Mouse (Mus musculus) testis, adult 2 months (tissue): ENCODE measurements around the gene Apopt1. TPM values are rescaled to one million over a fixed set of nuclear protein-coding genes. Genes with fewer than 3 reads are reported as not detected.

Experiments used
- H3K27ac ChIP-seq: fragments of 200-500 bp; 2 replicates; pipeline ENCODE4 v1.5.1; 2012; ENCODE audit warnings: low read depth, low read length; ENCODE audit not compliant: control insufficient read depth, insufficient read depth
- H3K27me3 ChIP-seq: fragments of 200-500 bp; 2 replicates; pipeline ENCODE4 v1.6.1; 2012; ENCODE audit warnings: mild to moderate bottlenecking, low read length, moderate library complexity; ENCODE audit not compliant: control insufficient read depth, insufficient read depth
- H3K36me3 ChIP-seq: fragments of 200-500 bp; 2 replicates; pipeline ENCODE4 v1.6.1; 2012; ENCODE audit warnings: mild to moderate bottlenecking, low read length; ENCODE audit not compliant: control insufficient read depth, insufficient read depth
- H3K4me1 ChIP-seq: fragments of 200-500 bp; 2 replicates; pipeline ENCODE4 v1.6.1; 2012; ENCODE audit warnings: low read length; ENCODE audit not compliant: control insufficient read depth, insufficient read depth
- H3K4me3 ChIP-seq: fragments of 200-500 bp; 2 replicates; pipeline ENCODE4 v1.5.1; 2012; ENCODE audit warnings: low read depth, mild to moderate bottlenecking, low read length, moderate library complexity, mixed read lengths; ENCODE audit not compliant: control insufficient read depth
- CTCF ChIP-seq: fragments of 200-500 bp; IDR thresholded peaks from 2 replicates; pipeline ENCODE4 v1.5.1; 2012; ENCODE audit warnings: low read depth, mild to moderate bottlenecking, inconsistent platforms, low read length, moderate library complexity; ENCODE audit not compliant: control insufficient read depth, insufficient read depth, insufficient replicate concordance
- POLR2A ChIP-seq: fragments of 200-500 bp; IDR thresholded peaks from 2 replicates; pipeline ENCODE4 v1.6.1; 2012; ENCODE audit warnings: low read depth, mild to moderate bottlenecking, inconsistent platforms, low read length, moderate library complexity; ENCODE audit not compliant: control insufficient read depth
- polyA plus RNA-seq: library from polyadenylated mRNA; depleted of rRNA; stranded (reverse); fragments of >200 nt; gene quantifications from 2 replicates; pipeline ENCODE4 v1.2.3, GENCODE M21; 2012

The Apopt1 gene
- polyA plus RNA-seq, 1 experiment, result 39.9 TPM

- Histone ChIP-seq H3K4me1 (no peaks in the 10 kb centered on the region), H3K27me3 (no peaks in the 10 kb centered on the region), H3K27ac (no peak overlapping the region), H3K4me3 (no peak overlapping the region), H3K36me3 (no peaks in the 10 kb centered on the region)
- TF ChIP-seq CTCF (peak; percentile 8; the same call in 1 of the 2 replicates), POLR2A (no peak)
These were observed 66.5 kb downstream of the Apopt1 start for GRCm38 (mm10) chr12:111779544-111779943.

GRCm38 (mm10) chr12:111785174-111785573, 72.1 kb downstream of the Apopt1 start:
- Histone ChIP-seq H3K4me3 (no peak overlapping the region), H3K36me3 (no peaks in the 10 kb centered on the region), H3K4me1 (no peaks in the 10 kb centered on the region), H3K27ac (no peak overlapping the region), H3K27me3 (no peaks in the 10 kb centered on the region)
- TF ChIP-seq CTCF, result no peak
- TF ChIP-seq POLR2A, result no peak

GRCm38 (mm10) chr12:111787015-111787414, 74.0 kb downstream of the Apopt1 start:
- H3K4me1 ChIP-seq, result no peaks in the 10 kb centered on the region
- no peak overlapping the region for H3K27ac ChIP-seq
- no peak overlapping the region for H3K4me3 ChIP-seq
- H3K36me3 ChIP-seq, result no peaks in the 10 kb centered on the region
- no peak for TF ChIP-seq POLR2A
- TF ChIP-seq CTCF, result no peak
- no peaks in the 10 kb centered on the region for H3K27me3 ChIP-seq

DNA sequence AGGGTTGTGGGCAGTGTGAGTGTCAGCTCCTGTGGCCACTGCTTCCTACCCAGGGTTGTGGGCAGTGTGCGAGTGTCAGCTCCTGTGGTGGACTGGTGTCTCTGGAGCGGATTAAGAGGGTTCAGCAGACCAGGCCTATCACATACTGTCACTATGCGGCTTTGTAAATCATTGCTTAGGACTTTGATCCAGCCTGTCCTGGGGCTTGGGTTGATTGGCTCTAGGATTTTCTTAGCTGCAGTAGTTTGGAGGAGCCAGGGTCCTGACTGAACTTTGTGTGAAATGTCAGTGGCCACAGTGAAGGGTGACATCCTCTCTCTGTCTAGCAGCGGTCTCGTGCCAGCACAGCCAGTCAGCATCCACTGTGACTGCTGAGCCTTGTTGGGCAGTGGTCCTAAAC, 77.0 kb downstream of the Apopt1 start:
- Histone ChIP-seq H3K27me3 (no peaks in the 10 kb centered on the region), H3K27ac (no peak overlapping the region), H3K4me3 (no peak overlapping the region), H3K36me3 (no peaks in the 10 kb centered on the region), H3K4me1 (no peaks in the 10 kb centered on the region)
- TF ChIP-seq CTCF (no peak), POLR2A (no peak)

- Histone ChIP-seq H3K4me1 (no peaks in the 10 kb centered on the region), H3K27me3 (no peaks in the 10 kb centered on the region), H3K4me3 (no peak overlapping the region), H3K27ac (no peak overlapping the region), H3K36me3 (no peaks in the 10 kb centered on the region)
- no peak for TF ChIP-seq CTCF
- TF ChIP-seq POLR2A, result no peak
These were observed 77.6 kb downstream of the Apopt1 start for GRCm38 (mm10) chr12:111790631-111791030.

DNA sequence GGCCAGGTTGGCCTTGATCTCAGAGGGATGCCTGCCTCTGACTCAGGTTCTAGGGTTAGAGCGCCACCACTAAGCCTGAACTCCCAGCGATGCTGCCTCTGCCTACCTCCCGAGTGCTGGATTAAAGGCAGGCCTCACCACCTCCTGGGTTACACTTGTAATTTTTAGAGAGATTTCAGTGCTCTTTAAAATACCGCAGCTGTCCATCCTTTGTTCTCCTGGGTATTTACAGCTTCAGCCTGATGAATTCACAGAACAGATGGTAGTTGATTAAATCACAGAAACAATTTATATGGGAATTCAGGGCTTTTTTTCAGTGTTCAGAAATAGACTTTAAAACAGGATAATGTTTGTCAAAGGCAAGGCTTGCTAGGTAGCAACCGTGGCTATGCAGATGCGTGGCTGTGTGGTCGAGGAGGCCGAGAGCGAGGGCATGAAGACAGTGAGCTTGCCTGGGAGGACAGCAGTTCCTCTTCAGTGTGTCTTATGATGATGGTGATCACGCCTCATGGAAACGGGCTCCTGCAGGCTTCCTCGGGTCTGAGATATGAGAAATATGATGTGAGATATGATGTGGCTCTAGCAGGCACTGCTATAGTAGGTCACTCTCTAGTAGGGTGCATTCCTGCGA, 78.5 kb downstream of the Apopt1 start:
- no peaks in the 10 kb centered on the region for H3K4me1 ChIP-seq
- H3K36me3 ChIP-seq, result no peaks in the 10 kb centered on the region
- H3K27ac ChIP-seq, result no peak overlapping the region
- no peaks in the 10 kb centered on the region for H3K27me3 ChIP-seq
- TF ChIP-seq CTCF, result no peak
- no peak for TF ChIP-seq POLR2A
- H3K4me3 ChIP-seq, result no peak overlapping the region

DNA sequence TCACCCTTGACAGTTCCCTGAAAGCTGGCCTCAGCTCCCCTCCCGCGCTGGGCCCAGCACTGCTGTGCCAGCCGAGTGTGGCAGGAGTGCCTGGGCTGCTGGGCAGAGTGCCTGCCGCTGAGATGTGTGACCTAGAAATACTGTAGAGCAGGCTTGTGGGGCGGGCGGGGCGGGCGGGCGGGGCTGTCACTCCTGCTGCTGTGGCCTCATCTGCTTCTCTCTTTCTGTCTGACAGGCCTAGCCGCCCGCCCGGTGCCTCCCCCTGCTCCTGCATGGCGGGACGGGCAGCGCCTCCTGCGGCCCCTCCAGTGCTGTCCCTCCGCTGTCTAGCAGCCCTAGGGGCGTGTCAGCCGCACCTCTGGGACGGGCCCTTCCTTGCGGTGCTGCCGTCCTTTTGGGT, 81.0 kb downstream of the Apopt1 start:
- Histone ChIP-seq H3K36me3 (no peaks in the 10 kb centered on the region), H3K4me1 (no peaks in the 10 kb centered on the region), H3K4me3 (no peak overlapping the region), H3K27ac (no peak overlapping the region), H3K27me3 (no peaks in the 10 kb centered on the region)
- TF ChIP-seq POLR2A (no peak), CTCF (no peak)
